Mouse (Mus musculus) embryonic facial prominence, embryonic 13.5 days (tissue): ENCODE results near the gene Plekhg5. TPM values are rescaled to one million over a fixed set of nuclear protein-coding genes. Genes with fewer than 3 reads are reported as not detected.
A peak's percentile ranks its signal among the peaks of the same experiment; 100 is the strongest.

ENCODE experiments used
- ATAC-seq: fragments of 200-750 bp; cut with Nextera tagmentation; 2 replicates; pipeline ENCODE4 v1.8.0; 2017; ENCODE audit warnings: low read depth; ENCODE audit not compliant: insufficient number of reproducible peaks, insufficient read depth, low FRiP score, low TSS enrichment
- H3K27ac ChIP-seq: fragments of 300-500 bp; sonication (generic); 2 replicates; pipeline ENCODE4 v1.5.1; 2015; ENCODE audit warnings: moderate library complexity, mild to moderate bottlenecking, inconsistent platforms
- H3K27me3 ChIP-seq: fragments of 300-500 bp; sonication (generic); 2 replicates; pipeline ENCODE4 v1.6.1; 2015; ENCODE audit warnings: mild to moderate bottlenecking, inconsistent platforms
- H3K36me3 ChIP-seq: fragments of 300-500 bp; sonication (generic); 2 replicates; pipeline ENCODE4 v1.6.1; 2015; ENCODE audit warnings: mild to moderate bottlenecking, inconsistent platforms
- H3K4me1 ChIP-seq: fragments of 300-500 bp; sonication (generic); 2 replicates; pipeline ENCODE4 v1.6.1; 2015; ENCODE audit warnings: inconsistent platforms
- H3K4me2 ChIP-seq: fragments of 300-500 bp; sonication (generic); 2 replicates; pipeline ENCODE4 v1.6.1; 2015; ENCODE audit warnings: moderate library complexity, mild to moderate bottlenecking, inconsistent platforms
- H3K4me3 ChIP-seq: fragments of 300-500 bp; sonication (generic); 2 replicates; pipeline ENCODE4 v1.5.1; 2015; ENCODE audit warnings: mild to moderate bottlenecking, inconsistent platforms
- H3K9ac ChIP-seq: fragments of 300-500 bp; sonication (generic); 2 replicates; pipeline ENCODE4 v1.6.1; 2015; ENCODE audit warnings: mild to moderate bottlenecking, inconsistent platforms
- H3K9me3 ChIP-seq: fragments of 300-500 bp; sonication (generic); 2 replicates; pipeline ENCODE4 v1.6.1; 2016; ENCODE audit warnings: inconsistent platforms
- WGBS: fragments of 180-500 bp; shearing (Covaris S2); methylation state at CpG from one replicate; pipeline ENCODE4 v1.1.7; 2015; ENCODE audit warnings: mixed read lengths; 5-methylcytosine and 5-hydroxymethylcytosine counted together
- polyA plus RNA-seq: library from polyadenylated mRNA; unstranded; fragments of >200 nt; fragmentation: Nextera tagmentation; extraction: Ambion mirVana; gene quantifications from 2 replicates; pipeline ENCODE4 v1.2.1, GENCODE M21; 2015

Gene Plekhg5
- polyA plus RNA-seq, 1 experiment from 2014 or later: 19.5 TPM

- Histone ChIP-seq H3K4me2 (no peak overlapping the region), H3K27ac (no peak overlapping the region), H3K9me3 (no peaks in the 10 kb centered on the region), H3K36me3 (no peaks in the 10 kb centered on the region), H3K4me1 (peaks cover 11% of the 10 kb centered on the region), H3K4me3 (no peak overlapping the region), H3K9ac (no peak overlapping the region), H3K27me3 (peaks cover 52% of the 10 kb centered on the region)
- ATAC-seq: no peak
- 74% methylated on average over 8 of the region's 8 CpGs for WGBS
Observed at GRCm38 (mm10) chr4:152141521-152142135, 69.3 kb downstream of the Plekhg5 start.

- Histone ChIP-seq H3K27me3 (peaks cover 52% of the 10 kb centered on the region), H3K4me1 (peaks cover 5% of the 10 kb centered on the region)
- 4% methylated on average over 1 of the region's 1 CpGs for WGBS
Observed at GRCm38 (mm10) chr4:152143632-152144031, 71.3 kb downstream of the Plekhg5 start.

GRCm38 (mm10) chr4:152145473-152145872, 73.2 kb downstream of the Plekhg5 start:
- Histone ChIP-seq H3K4me1 (no peaks in the 10 kb centered on the region), H3K36me3 (no peaks in the 10 kb centered on the region), H3K27me3 (peaks cover 55% of the 10 kb centered on the region), H3K4me2 (no peak overlapping the region), H3K9me3 (no peaks in the 10 kb centered on the region), H3K9ac (no peak overlapping the region), H3K4me3 (no peak overlapping the region), H3K27ac (no peak overlapping the region)
- WGBS: 79% methylated on average over 10 of the region's 10 CpGs
- no peak for ATAC-seq

More at GRCm38 (mm10) chr4:152143632-152144031, 71.3 kb downstream of the Plekhg5 start:
- Histone ChIP-seq H3K9ac (no peak overlapping the region), H3K27ac (no peak overlapping the region), H3K36me3 (no peaks in the 10 kb centered on the region), H3K4me2 (no peak overlapping the region), H3K4me3 (no peak overlapping the region), H3K9me3 (no peaks in the 10 kb centered on the region)
- ATAC-seq: no peak

GRCm38 (mm10) chr4:152146033-152146827, 73.9 kb downstream of the Plekhg5 start:
- Histone ChIP-seq H3K9ac (no peak overlapping the region), H3K4me3 (no peak overlapping the region), H3K27ac (no peak overlapping the region), H3K4me1 (no peaks in the 10 kb centered on the region), H3K9me3 (no peaks in the 10 kb centered on the region), H3K36me3 (no peaks in the 10 kb centered on the region), H3K4me2 (no peak overlapping the region), H3K27me3 (peaks cover 55% of the 10 kb centered on the region)
- 74% methylated on average over 11 of the region's 11 CpGs for WGBS
- no peak for ATAC-seq

GRCm38 (mm10) chr4:152150546-152150945, 78.2 kb downstream of the Plekhg5 start:
- Histone ChIP-seq H3K4me2 (no peak overlapping the region), H3K4me1 (peaks cover 15% of the 10 kb centered on the region), H3K36me3 (no peaks in the 10 kb centered on the region), H3K27me3 (peaks cover 82% of the 10 kb centered on the region), H3K9me3 (no peaks in the 10 kb centered on the region), H3K9ac (no peak overlapping the region), H3K4me3 (no peak overlapping the region), H3K27ac (no peak overlapping the region)
- no peak for ATAC-seq
- WGBS: 76% methylated on average over 4 of the region's 4 CpGs

- Histone ChIP-seq H3K36me3 (no peaks in the 10 kb centered on the region), H3K27me3 (peaks cover 86% of the 10 kb centered on the region), H3K9ac (peak overlapping the region; percentile 65), H3K4me3 (peak overlapping the region; percentile 45), H3K9me3 (no peaks in the 10 kb centered on the region), H3K4me2 (peak overlapping the region; percentile 71), H3K4me1 (peaks cover 15% of the 10 kb centered on the region), H3K27ac (no peak overlapping the region)
- ATAC-seq: no peak
- 15% methylated on average over 7 of the region's 7 CpGs for WGBS
Observed at GRCm38 (mm10) chr4:152151451-152151965, 79.2 kb downstream of the Plekhg5 start.

- no peaks in the 10 kb centered on the region for H3K9me3 ChIP-seq
- peak within 1 kb of the TSS; percentile 71 for H3K4me2 ChIP-seq
- peaks cover 87% of the 10 kb centered on the region for H3K27me3 ChIP-seq
- peaks cover 15% of the 10 kb centered on the region for H3K4me1 ChIP-seq
- peak within 1 kb of the TSS; percentile 45 for H3K4me3 ChIP-seq
- H3K36me3 ChIP-seq: no peaks in the 10 kb centered on the region
- no peak within 1 kb of the TSS for H3K27ac ChIP-seq
- WGBS: under 1% methylated on average over 56 of the region's 57 CpGs
- peak; percentile 76 for ATAC-seq
- peak within 1 kb of the TSS; percentile 65 for H3K9ac ChIP-seq
Observed at GRCm38 (mm10) chr4:152151966-152152544, 79.8 kb downstream of the Plekhg5 start, which contains the start of gene Espn. TSS of gene Espn (minus strand) at chr4:152152371.

- 2% methylated on average over 23 of the region's 23 CpGs for WGBS
- no peak overlapping the region for H3K9ac ChIP-seq
- H3K36me3 ChIP-seq: no peaks in the 10 kb centered on the region
- H3K4me1 ChIP-seq: peaks cover 23% of the 10 kb centered on the region
- H3K4me2 ChIP-seq: peak overlapping the region; percentile 51
- H3K27me3 ChIP-seq: peaks cover 93% of the 10 kb centered on the region
- 0 out of 2 replicates have a peak, but pooled peaks have one; percentile 38 for ATAC-seq
- H3K4me3 ChIP-seq: peak overlapping the region; percentile 23
- H3K27ac ChIP-seq: no peak overlapping the region
- no peaks in the 10 kb centered on the region for H3K9me3 ChIP-seq
Observed at GRCm38 (mm10) chr4:152153771-152154177, 81.5 kb downstream of the Plekhg5 start.

- H3K9ac ChIP-seq: no peak overlapping the region
- H3K4me1 ChIP-seq: peaks cover 31% of the 10 kb centered on the region
- H3K4me3 ChIP-seq: no peak overlapping the region
- H3K36me3 ChIP-seq: no peaks in the 10 kb centered on the region
- 63% methylated on average over 4 of the region's 4 CpGs for WGBS
- H3K4me2 ChIP-seq: no peak overlapping the region
- H3K27me3 ChIP-seq: peaks cover 94% of the 10 kb centered on the region
- no peak overlapping the region for H3K27ac ChIP-seq
- no peaks in the 10 kb centered on the region for H3K9me3 ChIP-seq
- no peak for ATAC-seq
Observed at GRCm38 (mm10) chr4:152155019-152155418, 82.7 kb downstream of the Plekhg5 start.

GRCm38 (mm10) chr4:152157779-152158584, 85.7 kb downstream of the Plekhg5 start:
- 15% methylated on average over 21 of the region's 21 CpGs for WGBS
- H3K27ac ChIP-seq: no peak overlapping the region
- H3K4me2 ChIP-seq: peak overlapping the region; percentile 54
- peaks cover 94% of the 10 kb centered on the region for H3K27me3 ChIP-seq
- no peak for ATAC-seq
- no peaks in the 10 kb centered on the region for H3K9me3 ChIP-seq
- H3K36me3 ChIP-seq: no peaks in the 10 kb centered on the region
- H3K9ac ChIP-seq: no peak overlapping the region
- H3K4me1 ChIP-seq: peaks cover 21% of the 10 kb centered on the region
- peak overlapping the region; percentile 31 for H3K4me3 ChIP-seq
